Mouse (Mus musculus): ENCODE measurements around the gene Hmcn1. TPM values are rescaled to one million over a fixed set of nuclear protein-coding genes. Genes with fewer than 3 reads are reported as not detected.

Gene Hmcn1
- polyA plus RNA-seq, 1 experiment from 2014 or later: 0.28 TPM

GRCm38 (mm10) chr1:150606173-150606572 is 387.1 kb downstream of the Hmcn1 start:
- no peak for TF ChIP-seq CTCF (IDR thresholded peaks at IDR 0.05)
- ATAC-seq: no peak
- ChIA-PET POLR2A (interaction anchor here (0.9 kb wide), 1 partner anchor 30 kb away, joined by 3 read pairs; no protein-coding TSS in a partner anchor), CTCF (interaction anchor here (1.6 kb wide), 1 partner anchor 15 kb away, joined by 7 read pairs; no protein-coding TSS in a partner anchor)
- DNase-seq (ENCODE audit: low read depth, low spot score): no peak
- H3K27me3 ChIP-seq: no peaks in the 10 kb centered on the region
- in situ Hi-C loops (cut with MboI; ENCODE audit: low pct_unique_long_range_greater_than_20kb): no loop called here

- in situ Hi-C loops (cut with MboI; ENCODE audit: low pct_unique_long_range_greater_than_20kb): no loop called here
- DNase-seq (ENCODE audit: low read depth, low spot score): no peak
- ChIA-PET CTCF (interaction anchor here (2.0 kb wide), 1 partner anchor 20 kb away, joined by 5 read pairs; no protein-coding TSS in a partner anchor), POLR2A (interaction anchor here (1.0 kb wide), 1 partner anchor 11 kb away, joined by 3 read pairs; no protein-coding TSS in a partner anchor)
- no peak for TF ChIP-seq CTCF (IDR thresholded peaks at IDR 0.05)
- ATAC-seq: no peak
- no peaks in the 10 kb centered on the region for H3K27me3 ChIP-seq
These were observed 399.6 kb downstream of the Hmcn1 start for GRCm38 (mm10) chr1:150593614-150594013.

- TF ChIP-seq CTCF (IDR thresholded peaks at IDR 0.05): peak; percentile 78
- ChIA-PET CTCF (interaction anchor here (0.8 to 2.9 kb wide), 9 partner anchors 12 to 56 kb away, joined by 3 to 11 read pairs (median 5); no protein-coding TSS in a partner anchor), POLR2A (interaction anchor here (0.6 kb wide), 2 partner anchors 48 to 337 kb away, joined by 3 read pairs; no protein-coding TSS in a partner anchor)
- ATAC-seq (no peak), DNase-seq (ENCODE audit: low read depth, low spot score) (no peak)
- in situ Hi-C loops (cut with MboI; ENCODE audit: low pct_unique_long_range_greater_than_20kb): no loop called here
- H3K27me3 ChIP-seq: no peaks in the 10 kb centered on the region
These were observed 402.0 kb downstream of the Hmcn1 start for GRCm38 (mm10) chr1:150591253-150591652.

GRCm38 (mm10) chr1:150587410-150587809 is 405.8 kb downstream of the Hmcn1 start:
- TF ChIP-seq CTCF (IDR thresholded peaks at IDR 0.05): no peak
- H3K27me3 ChIP-seq: no peaks in the 10 kb centered on the region
- POLR2A ChIA-PET: no interaction called here
- CTCF ChIA-PET: interaction anchor here (1.0 to 1.5 kb wide), 5 partner anchors 13 to 47 kb away, joined by 3 to 4 read pairs (median 3); no protein-coding TSS in a partner anchor
- DNase-seq (ENCODE audit: low read depth, low spot score) (no peak), ATAC-seq (no peak)
- in situ Hi-C loops (cut with MboI; ENCODE audit: low pct_unique_long_range_greater_than_20kb): no loop called here

GRCm38 (mm10) chr1:150584477-150584876 is 408.8 kb downstream of the Hmcn1 start:
- no peak for TF ChIP-seq CTCF (IDR thresholded peaks at IDR 0.05)
- in situ Hi-C loops (cut with MboI; ENCODE audit: low pct_unique_long_range_greater_than_20kb): no loop called here
- ChIA-PET CTCF (interaction anchor here (2.1 kb wide), 1 partner anchor 19 kb away, joined by 4 read pairs; no protein-coding TSS in a partner anchor), POLR2A (no interaction called here)
- no peak for DNase-seq (ENCODE audit: low read depth, low spot score)
- H3K27me3 ChIP-seq: no peaks in the 10 kb centered on the region
- ATAC-seq: no peak

GRCm38 (mm10) chr1:150583734-150584133 is 409.5 kb downstream of the Hmcn1 start:
- H3K27me3 ChIP-seq: no peaks in the 10 kb centered on the region
- DNase-seq (ENCODE audit: low read depth, low spot score): no peak
- in situ Hi-C loops (cut with MboI; ENCODE audit: low pct_unique_long_range_greater_than_20kb): no loop called here
- no peak for ATAC-seq
- CTCF ChIA-PET: no interaction called here
- TF ChIP-seq CTCF (IDR thresholded peaks at IDR 0.05): no peak
- POLR2A ChIA-PET: no interaction called here

- no peak for TF ChIP-seq CTCF (IDR thresholded peaks at IDR 0.05)
- DNase-seq (ENCODE audit: low read depth, low spot score): no peak
- no peaks in the 10 kb centered on the region for H3K27me3 ChIP-seq
- POLR2A ChIA-PET: no interaction called here
- CTCF ChIA-PET: interaction anchor here (1.8 kb wide), 1 partner anchor 40 kb away, joined by 3 read pairs; no protein-coding TSS in a partner anchor
- in situ Hi-C loops (cut with MboI; ENCODE audit: low pct_unique_long_range_greater_than_20kb): no loop called here
- no peak for ATAC-seq
These were observed 412.7 kb downstream of the Hmcn1 start for GRCm38 (mm10) chr1:150580561-150580960.

GRCm38 (mm10) chr1:150573407-150573806 is 419.8 kb downstream of the Hmcn1 start:
- CTCF ChIA-PET: interaction anchor here (0.9 to 2.5 kb wide), 5 partner anchors 9 to 436 kb away, joined by 3 to 6 read pairs (median 5); no protein-coding TSS in a partner anchor
- H3K27me3 ChIP-seq: no peaks in the 10 kb centered on the region
- ATAC-seq (no peak), DNase-seq (ENCODE audit: low read depth, low spot score) (no peak)
- in situ Hi-C loops (cut with MboI; ENCODE audit: low pct_unique_long_range_greater_than_20kb): loop anchor here (25.0 kb wide), 1 partner anchor 814 kb away; no protein-coding TSS in a partner anchor
- TF ChIP-seq CTCF (IDR thresholded peaks at IDR 0.05): no peak
- POLR2A ChIA-PET: no interaction called here

GRCm38 (mm10) chr1:150570562-150571156 is 422.6 kb downstream of the Hmcn1 start:
- DNase-seq (ENCODE audit: low read depth, low spot score): peak; percentile 35
- in situ Hi-C loops (cut with MboI; ENCODE audit: low pct_unique_long_range_greater_than_20kb): loop anchor here (25.0 kb wide), 1 partner anchor 817 kb away; no protein-coding TSS in a partner anchor
- no peak for TF ChIP-seq CTCF (IDR thresholded peaks at IDR 0.05)
- CTCF ChIA-PET: no interaction called here
- POLR2A ChIA-PET: no interaction called here
- H3K27me3 ChIP-seq: no peaks in the 10 kb centered on the region
- ATAC-seq: no peak

GRCm38 (mm10) chr1:150569820-150570543 is 423.3 kb downstream of the Hmcn1 start:
- TF ChIP-seq CTCF (IDR thresholded peaks at IDR 0.05): no peak
- no peak for ATAC-seq
- no peaks in the 10 kb centered on the region for H3K27me3 ChIP-seq
- no peak for DNase-seq (ENCODE audit: low read depth, low spot score)
- in situ Hi-C loops (cut with MboI; ENCODE audit: low pct_unique_long_range_greater_than_20kb): loop anchor here (25.0 kb wide), 1 partner anchor 817 kb away; no protein-coding TSS in a partner anchor
- POLR2A ChIA-PET: no interaction called here
- CTCF ChIA-PET: no interaction called here

All from Patski (cell line).